Mouse (Mus musculus) testis, postnatal 14 days (tissue): ENCODE results near the gene Krtap6-5.
"Not testable (repeated sequence)": the region's sequence is repeated elsewhere in the genome, so short reads cannot be mapped to it uniquely, and the experiment has no call there.

Source experiments
- DNase-seq: peaks from one replicate; pipeline ENCODE4 v3.0.0; 2021; ENCODE audit warnings: low spot score

Gene Krtap6-5

DNA sequence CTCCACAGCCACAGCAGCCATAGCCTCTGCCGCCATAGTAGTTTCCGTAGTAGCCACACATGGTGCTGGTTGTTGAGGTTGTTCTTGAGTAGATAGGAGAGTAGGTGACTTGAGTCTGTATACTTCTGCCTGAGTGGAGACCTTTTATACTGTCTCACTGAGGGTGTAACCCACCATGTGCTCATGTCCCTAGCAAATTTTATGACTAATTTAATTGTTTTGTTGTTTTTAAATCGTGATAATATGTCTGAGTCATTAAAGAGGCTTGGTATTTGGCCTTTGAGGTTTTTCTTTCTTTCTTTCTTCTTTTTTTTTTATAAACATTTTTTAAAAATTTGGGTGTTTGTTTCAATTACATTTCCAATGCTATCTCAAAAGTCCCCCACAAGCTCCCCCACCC lies at the start of gene Krtap6-5:
Gene Krtap6-5, minus strand, starts transcription at position 101 of the 400 bp plus-strand sequence.
- no peak for DNase-seq

GRCm38 (mm10) chr16:89071041-89071440 lies 23.4 kb upstream of the Krtap6-5 start:
- DNase-seq: not testable (repeated sequence)

- DNase-seq: not testable (repeated sequence)
Observed at GRCm38 (mm10) chr16:89063902-89064301, 16.2 kb upstream of the Krtap6-5 start, which contains the start of gene 1110025L11Rik. 1110025L11Rik (minus strand) TSS chr16:89064002.

- DNase-seq: not testable (repeated sequence)
Observed at GRCm38 (mm10) chr16:89041372-89041771, 6.3 kb downstream of the Krtap6-5 start, which contains the start of gene Gm10228. Gm10228 (minus strand) TSS chr16:89041472.

- DNase-seq: not testable (repeated sequence)
Observed at GRCm38 (mm10) chr16:89031399-89031798, 16.3 kb downstream of the Krtap6-5 start, which contains the start of gene Krtap6-1. Krtap6-1 (plus strand) TSS chr16:89031699.

DNA sequence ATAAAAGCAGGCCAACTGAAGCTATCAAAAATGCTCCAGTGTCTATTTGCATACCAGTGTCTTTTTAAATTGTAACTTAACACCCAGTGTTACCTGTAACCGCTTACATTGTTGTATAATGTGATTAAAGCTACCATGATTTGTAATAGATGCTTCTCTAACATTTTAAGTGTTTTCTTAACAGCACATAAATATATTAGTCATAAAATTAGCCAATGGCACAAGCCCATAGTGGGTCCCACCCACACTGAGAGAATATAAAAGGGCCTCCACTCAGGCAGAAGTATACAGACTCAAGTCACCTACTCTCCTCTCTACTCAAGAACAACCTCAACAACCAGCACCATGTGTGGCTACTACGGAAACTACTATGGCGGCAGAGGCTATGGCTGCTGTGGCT lies 32.7 kb downstream of the Krtap6-5 start, which contains the start of gene Gm10229:
Gene Gm10229, plus strand, starts transcription at position 301 of the 400 bp plus-strand sequence.
- not testable (repeated sequence) for DNase-seq

GRCm38 (mm10) chr16:89013973-89014372 lies 33.7 kb downstream of the Krtap6-5 start:
- DNase-seq: no peak

GRCm38 (mm10) chr16:89010659-89011058 lies 37.0 kb downstream of the Krtap6-5 start, which contains the start of gene Krtap22-2:
Krtap22-2 (minus strand) TSS chr16:89010759.
- DNase-seq: no peak
